Mouse (Mus musculus) E14TG2a.4 (cell line): ENCODE measurements around the gene Gm45713.

Source experiments
- CTCF ChIP-seq: conservative IDR thresholded peaks from 2 replicates; pipeline ENCODE4 v1.5.1; 2014; ENCODE audit warnings: low read length
- NANOG ChIP-seq: IDR thresholded peaks from 2 replicates; pipeline ENCODE4 v1.6.1; 2014; ENCODE audit warnings: borderline replicate concordance, low read length, mixed read lengths
- POU5F1 ChIP-seq: IDR thresholded peaks from 2 replicates; pipeline ENCODE4 v1.6.1; 2014; ENCODE audit warnings: low read length, borderline replicate concordance

DNA sequence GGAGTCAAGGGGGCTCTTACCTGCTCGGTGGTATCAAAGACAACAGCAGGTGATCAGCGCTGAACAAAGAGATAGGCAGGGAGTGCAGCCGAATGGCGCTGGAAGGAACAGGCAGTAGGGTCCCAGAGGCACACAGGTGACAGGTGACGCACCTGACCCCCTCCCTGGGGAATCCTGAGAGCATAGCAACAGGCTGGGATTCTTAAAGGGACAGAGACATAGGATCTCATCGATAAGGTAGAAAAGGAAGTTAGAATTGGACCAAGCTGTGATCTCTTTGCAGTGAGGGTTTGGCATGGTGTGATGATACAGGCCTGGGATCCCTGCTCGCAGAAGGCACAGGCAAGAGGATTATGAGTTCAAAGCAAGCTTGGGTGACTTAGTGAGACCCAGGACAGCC lies 43.4 kb upstream of the Gm45713 start, which contains the start of gene Gfy:
- TF ChIP-seq CTCF = no peak
- no peak for TF ChIP-seq POU5F1
- TF ChIP-seq NANOG = no peak
